Mouse (Mus musculus): ENCODE data around the gene Gabbr1.

DNA sequence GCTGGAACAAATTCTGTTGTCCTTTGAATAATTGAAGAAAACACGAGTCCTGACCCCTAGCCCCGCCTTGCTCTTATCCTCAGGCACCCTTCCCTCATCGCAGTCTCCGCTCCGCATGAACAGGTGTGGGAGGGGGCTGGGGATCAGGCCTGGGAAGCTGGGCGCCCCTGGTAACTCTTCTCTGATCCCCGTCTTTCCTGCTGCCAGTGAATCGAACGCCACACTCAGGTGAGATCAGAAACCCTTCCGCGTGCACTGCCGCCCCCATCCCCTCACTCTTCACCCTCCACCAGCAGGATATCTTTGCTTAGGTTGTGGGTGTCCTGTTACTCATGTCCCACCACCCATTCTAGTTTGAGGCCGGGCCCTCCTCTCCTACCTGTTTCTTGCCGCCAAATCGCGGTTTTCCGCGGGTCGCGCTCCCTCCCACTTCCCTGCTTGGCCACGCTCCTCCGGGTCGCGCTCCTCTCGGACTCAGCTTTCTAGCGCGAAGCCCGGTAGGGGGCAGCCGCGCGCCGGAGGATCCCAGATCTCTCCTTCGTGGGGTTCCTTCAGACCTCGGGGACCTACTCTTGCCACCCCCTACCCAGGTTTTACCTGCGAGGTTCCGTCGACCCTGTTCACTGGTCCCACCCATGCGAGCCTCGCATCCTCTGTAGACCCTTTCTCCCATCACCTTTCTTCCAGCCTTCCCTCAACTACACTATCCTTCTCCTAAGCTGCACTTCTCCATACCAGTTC is 4.0 kb downstream of the Gabbr1 start:
- TF ChIP-seq CTCF (IDR thresholded peaks at IDR 0.05; ENCODE audit: borderline replicate concordance, insufficient read depth, low read length) (peak; percentile 40), POLR2A (IDR thresholded peaks at IDR 0.05; ENCODE audit: low read depth, low read length) (no peak)
